Mouse (Mus musculus): ENCODE data around the gene Bcar3.

Gene Bcar3

GRCm38 (mm10) chr3:122288613-122289195 is 5.2 kb upstream of the Bcar3 start:
- no peak for TF ChIP-seq GATA4 (IDR thresholded peaks at IDR 0.05; ENCODE audit: insufficient replicate concordance, low read length)

GRCm38 (mm10) chr3:122290696-122291095 is 3.2 kb upstream of the Bcar3 start:
- no peak for TF ChIP-seq GATA4 (IDR thresholded peaks at IDR 0.05; ENCODE audit: insufficient replicate concordance, low read length)

GRCm38 (mm10) chr3:122291828-122292227 is 2.1 kb upstream of the Bcar3 start:
- peak; percentile 97; the same call in 1 of the 2 replicates for TF ChIP-seq GATA4 (IDR thresholded peaks at IDR 0.05; ENCODE audit: insufficient replicate concordance, low read length)

- TF ChIP-seq GATA4 (IDR thresholded peaks at IDR 0.05; ENCODE audit: insufficient replicate concordance, low read length), result no peak
These were observed 1.4 kb upstream of the Bcar3 start for GRCm38 (mm10) chr3:122292300-122293222.

GRCm38 (mm10) chr3:122293223-122293953 is 548 bp upstream of the Bcar3 start:
- no peak for TF ChIP-seq GATA4 (IDR thresholded peaks at IDR 0.05; ENCODE audit: insufficient replicate concordance, low read length)

- no peak for TF ChIP-seq GATA4 (IDR thresholded peaks at IDR 0.05; ENCODE audit: insufficient replicate concordance, low read length)
These were observed 1.6 kb downstream of the Bcar3 start for GRCm38 (mm10) chr3:122295511-122295910.

- no peak for TF ChIP-seq GATA4 (IDR thresholded peaks at IDR 0.05; ENCODE audit: insufficient replicate concordance, low read length)
These were observed 3.0 kb downstream of the Bcar3 start for GRCm38 (mm10) chr3:122296979-122297378.

GRCm38 (mm10) chr3:122300983-122301919 is 7.3 kb downstream of the Bcar3 start:
- TF ChIP-seq GATA4 (IDR thresholded peaks at IDR 0.05; ENCODE audit: insufficient replicate concordance, low read length), result no peak

- no peak for TF ChIP-seq GATA4 (IDR thresholded peaks at IDR 0.05; ENCODE audit: insufficient replicate concordance, low read length)
These were observed 10.6 kb downstream of the Bcar3 start for GRCm38 (mm10) chr3:122304560-122304959.

GRCm38 (mm10) chr3:122307894-122308671 is 14.1 kb downstream of the Bcar3 start:
- TF ChIP-seq GATA4 (IDR thresholded peaks at IDR 0.05; ENCODE audit: insufficient replicate concordance, low read length), result no peak

- no peak for TF ChIP-seq GATA4 (IDR thresholded peaks at IDR 0.05; ENCODE audit: insufficient replicate concordance, low read length)
These were observed 15.0 kb downstream of the Bcar3 start for GRCm38 (mm10) chr3:122308981-122309380.

GRCm38 (mm10) chr3:122312078-122312477 is 18.1 kb downstream of the Bcar3 start:
- no peak for TF ChIP-seq GATA4 (IDR thresholded peaks at IDR 0.05; ENCODE audit: insufficient replicate concordance, low read length)

- peak; percentile 74; the same call in 1 of the 2 replicates for TF ChIP-seq GATA4 (IDR thresholded peaks at IDR 0.05; ENCODE audit: insufficient replicate concordance, low read length)
These were observed 19.1 kb downstream of the Bcar3 start for GRCm38 (mm10) chr3:122312936-122313629.
